ENCODE assay signal across 8 mouse cellular contexts in genomic region chr5:123169284-123169683, GRCm38 (mm10). TPM values are rescaled to one million over a fixed set of nuclear protein-coding genes. Genes with fewer than 3 reads are reported as not detected.
DNase-seq lines count a peak whose midpoint lies in the region; ATAC-seq and TF ChIP-seq lines count a peak whose summit lies in the region.

Gene Psmd9 (plus strand): TSS chr5:123169413.

- intact Hi-C loops in heart, adult 2 months (cut with DNase I), result no loop called here

- no peak within 1 kb of the TSS for H3K27ac ChIP-seq in heart, adult 2 months

- H3K4me3 ChIP-seq in heart, adult 2 months, result no peak within 1 kb of the TSS

- H3K4me1 ChIP-seq in heart, adult 2 months (ENCODE audit: control insufficient read depth, insufficient read depth, low read length), result no peaks in the 10 kb centered on the region; the same call in 1 of the 2 replicates

- ATAC-seq in megakaryocyte progenitor cell, adult 5-6 weeks (replicated peaks; ENCODE audit: poor library complexity), result no peak

- no peaks in the 10 kb centered on the region for H3K27me3 ChIP-seq in heart, adult 2 months (ENCODE audit: control insufficient read depth, insufficient read depth, low read length)

- H3K9ac ChIP-seq in heart, adult 2 months (ENCODE audit: low read depth, low read length), result no peak within 1 kb of the TSS

- TF ChIP-seq EP300 in heart, adult 2 months (IDR thresholded peaks at IDR 0.05; ENCODE audit: insufficient read depth, low read depth, low read length), result no peak

- no peak for TF ChIP-seq CTCF in heart, adult 2 months (IDR thresholded peaks at IDR 0.05)

- H3K36me3 ChIP-seq in heart, adult 2 months (ENCODE audit: control insufficient read depth, insufficient read depth, low read length), result no peaks in the 10 kb centered on the region

- 80% methylated on average over 5 of the region's 5 CpGs for WGBS in heart, adult 2 months

- no peak for DNase-seq in heart, adult 2 months
- DNase-seq in heart, adult 11 months, result no peak
- no peak for DNase-seq in adrenal gland, adult 2 months
- no peak for DNase-seq in gastrocnemius, adult 8-10 months (ENCODE audit: low spot score in 2 of 2)
- peak; percentile 54 for DNase-seq in induced T-regulatory cell, adult 2 months (ENCODE audit: low read depth)
- no peak for DNase-seq in cerebellum, adult 8-10 months
- no peak for DNase-seq in frontal cortex, postnatal 14 days (ENCODE audit: low spot score in 2 of 2)

- TF ChIP-seq POLR2A in heart, adult 2 months (IDR thresholded peaks at IDR 0.05; ENCODE audit: insufficient read depth, low read depth, low read length), result no peak

- no peaks in the 10 kb centered on the region for H3K79me2 ChIP-seq in heart, adult 2 months (replicated peaks; ENCODE audit: control insufficient read depth, insufficient read depth, low read length)

RNA-seq across cellular contexts. Expression of gene Psmd9, which starts in this region (rescaled TPM):
- total RNA-seq in heart, adult 2 months (2021), result 10 to 100 TPM; 13.3 to 14.8 TPM
- polyA plus RNA-seq in heart, adult 2 months (2012; rRNA removed), result 16.4 and 20.4 TPM in 2 replicates
- 10 to 100 TPM; 20.5 to 29.1 TPM for total RNA-seq in adrenal gland, adult 2 months (2021)
- 17.9 and 22.6 TPM in 2 replicates for polyA plus RNA-seq in adrenal gland, adult 2 months (2012; rRNA removed)
- 10 to 100 TPM; 11.4 to 12.8 (median 12.3) TPM for total RNA-seq in gastrocnemius, adult 8-10 months (2022)
- 22.3 and 23.9 TPM in 2 replicates for total RNA-seq in megakaryocyte progenitor cell, adult 5-6 weeks (2015)
- total RNA-seq in megakaryocyte progenitor cell, adult 5-6 weeks (2017), result 15.2 and 19.4 TPM in 2 replicates
